9 mouse cellular contexts compared by ENCODE assay signal in the genomic region with DNA sequence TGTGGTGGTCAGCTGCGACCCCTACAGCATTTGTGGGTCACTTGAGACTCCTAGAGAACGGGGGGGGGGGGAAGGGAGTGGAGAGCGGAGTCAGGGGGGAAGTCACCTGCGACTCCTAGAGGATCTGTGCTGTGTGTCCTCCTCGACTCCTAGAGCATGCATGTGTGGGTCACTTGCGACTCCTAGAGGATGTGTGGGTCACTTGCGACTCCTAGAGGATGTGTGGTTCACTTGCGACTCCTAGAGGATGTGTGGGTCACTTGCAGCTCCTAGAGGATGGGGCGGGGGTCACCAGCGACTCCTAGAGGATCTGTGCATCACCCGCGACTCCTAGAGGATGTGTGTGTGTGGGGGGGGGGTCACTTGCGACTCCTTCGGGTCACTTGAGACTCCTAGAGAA. TPM values are rescaled to one million over a fixed set of nuclear protein-coding genes. Genes with fewer than 3 reads are reported as not detected.
DNase-seq lines count a peak whose midpoint lies in the region; ATAC-seq and TF ChIP-seq lines count a peak whose summit lies in the region.
"Had no signal": no experiment of that assay in that cellular context is flagged by ENCODE, and none has a peak within 500 bp of the region (broad histone marks: within the 10 kb centered on the region; RNA-seq: fewer than 3 reads in every experiment).

No protein-coding gene starts in this region.

- in situ Hi-C loops in ES-E14 (cut with MboI; ENCODE audit: low sequenced_read_pairs in 2 of 2, unreplicated experiment in 2 of 2), result no loop called here

- H3K9me3 ChIP-seq in ES-E14 (ENCODE audit: control insufficient read depth, insufficient read depth, low read depth, low read length), result no peaks in the 10 kb centered on the region
- H3K9me3 ChIP-seq in heart, embryonic 15.5 days (replicated peaks), result no peaks in the 10 kb centered on the region
- no peaks in the 10 kb centered on the region for H3K9me3 ChIP-seq in liver, embryonic 14.5 days (ENCODE audit: control insufficient read depth, low read length)

- WGBS in heart, embryonic 15.5 days, result 42% methylated on average over 14 of the region's 14 CpGs
- 45% methylated on average over 14 of the region's 14 CpGs for WGBS in liver, embryonic 14.5 days (ENCODE audit: insufficient replicate concordance)

- H3K4me3 ChIP-seq in ES-E14 (ENCODE audit: insufficient read depth in 1 of 2, low read depth in 1 of 2, low read length in 2 of 2, poor library complexity in 1 of 2, severe bottlenecking in 1 of 2), result peak overlapping the region; percentile 36 to 51; a peak in 3 of 4 replicates
- H3K4me3 ChIP-seq in heart, embryonic 15.5 days, result no peak overlapping the region
- no peak overlapping the region for H3K4me3 ChIP-seq in liver, embryonic 14.5 days (ENCODE audit: insufficient read depth in 1 of 2, low read depth in 2 of 2, low read length in 2 of 2)

- ATAC-seq in heart, embryonic 15.5 days (replicated peaks; ENCODE audit: insufficient number of reproducible peaks, insufficient read depth, low FRiP score, low read depth), result 0 out of 2 replicates have a peak, but pooled peaks have one; percentile 18
- ATAC-seq in liver, embryonic 14.5 days (ENCODE audit: insufficient read depth), result peak; percentile 57

- intact Hi-C loops in left cerebral cortex, postnatal 14 days (cut with DNase I), result loop anchor here (10.0 kb wide), 1 partner anchor 407 kb away; no protein-coding TSS in a partner anchor

- H3K27me3 ChIP-seq in heart, embryonic 15.5 days, result no peaks in the 10 kb centered on the region
- no peaks in the 10 kb centered on the region for H3K27me3 ChIP-seq in liver, embryonic 14.5 days (ENCODE audit: control insufficient read depth, insufficient read depth, low read length)

- H3K36me3 ChIP-seq in ES-E14 (ENCODE audit: control insufficient read depth, insufficient read depth, low read length, poor library complexity, severe bottlenecking), result no peaks in the 10 kb centered on the region
- H3K36me3 ChIP-seq in heart, embryonic 15.5 days, result no peaks in the 10 kb centered on the region
- H3K36me3 ChIP-seq in liver, embryonic 14.5 days (replicated peaks; ENCODE audit: control insufficient read depth, insufficient read depth, low read depth), result no peaks in the 10 kb centered on the region

- peaks cover 6 to 10% of the 10 kb centered on the region in 2 experiments for H3K4me1 ChIP-seq in ES-E14 (ENCODE audit: control insufficient read depth in 2 of 2, insufficient read depth in 2 of 2, low read length in 2 of 2, poor library complexity in 1 of 2)
- H3K4me1 ChIP-seq in heart, embryonic 15.5 days (replicated peaks), result no peaks in the 10 kb centered on the region
- peaks cover 0 to 6% of the 10 kb centered on the region in 2 experiments; a peak in 2 of 4 replicates for H3K4me1 ChIP-seq in liver, embryonic 14.5 days (replicated peaks; ENCODE audit: control insufficient read depth in 2 of 2, insufficient read depth in 2 of 2, low read length in 1 of 2)

- no peak overlapping the region for H3K4me2 ChIP-seq in heart, embryonic 15.5 days
- no peak overlapping the region for H3K4me2 ChIP-seq in liver, embryonic 14.5 days (ENCODE audit: low read depth)

- H3K9ac ChIP-seq in ES-E14 (ENCODE audit: insufficient read depth, low read depth, low read length, poor library complexity, severe bottlenecking), result 0 out of 2 replicates have a peak overlapping the region, but pooled peaks have one; percentile 10
- H3K9ac ChIP-seq in heart, embryonic 15.5 days, result no peak overlapping the region
- H3K9ac ChIP-seq in liver, embryonic 14.5 days (replicated peaks), result no peak overlapping the region

- TF ChIP-seq EP300 in liver, embryonic 14.5 days (IDR thresholded peaks at IDR 0.05; ENCODE audit: low read depth), result no peak

- peak; percentile 27 to 60 for DNase-seq in left cerebral cortex, postnatal 14 days (ENCODE audit: low spot score in 2 of 2)
- DNase-seq in left cerebral cortex, adult 9 months (ENCODE audit: low spot score in 2 of 2), result no peak
- DNase-seq in ES-E14 (ENCODE audit: low read depth, low spot score), result peak; percentile 63
- DNase-seq in c-Kit-positive CD71-negative TER-119-negative erythroid progenitor cells, embryonic 14.5 days (ENCODE audit: low read depth), result peak; percentile 49
- peak; percentile 44 to 57 (median 51) for DNase-seq in liver, embryonic 14.5 days (ENCODE audit: low read depth in 3 of 3, low spot score in 3 of 3)
- DNase-seq in retina, postnatal 7 days (ENCODE audit: low read depth, low spot score), result peak; percentile 39
- DNase-seq in frontal cortex, postnatal 36 days (ENCODE audit: low spot score in 2 of 2), result no peak

- peak overlapping the region; percentile 29 for H3K27ac ChIP-seq in ES-E14 (ENCODE audit: insufficient read depth, low read depth, low read length, poor library complexity, severe bottlenecking)
- H3K27ac ChIP-seq in heart, embryonic 15.5 days, result no peak overlapping the region
- no peak overlapping the region for H3K27ac ChIP-seq in liver, embryonic 14.5 days

- peak; percentile 97 for TF ChIP-seq CTCF in liver, embryonic 14.5 days (IDR thresholded peaks at IDR 0.05; ENCODE audit: low read depth)

TF ChIP-seq in ES-E14, 5 proteins besides CTCF, POLR2A, EP300 and RAD21:
- TF ChIP-seq CHD2 (IDR thresholded peaks at IDR 0.05; ENCODE audit: low read depth, low read length), result 0 out of 2 replicates have a peak, but pooled peaks have one; percentile 29
- no peak for TF ChIP-seq MAFK (IDR thresholded peaks at IDR 0.05; ENCODE audit: insufficient read depth, low read depth, low read length)
- TF ChIP-seq ZNF384 (IDR thresholded peaks at IDR 0.05; ENCODE audit: low read depth, low read length), result 0 out of 2 replicates have a peak, but pooled peaks have one; percentile 21
- peak; percentile 74 for TF ChIP-seq HCFC1 (IDR thresholded peaks at IDR 0.05; ENCODE audit: borderline replicate concordance, insufficient read depth, low read length)
- peak; percentile 75 for TF ChIP-seq ZC3H11A (IDR thresholded peaks at IDR 0.05; ENCODE audit: borderline replicate concordance, low read depth, low read length)

RNA-seq across cellular contexts. Expression of gene Stra8, which starts 2.0 kb away (rescaled TPM):
- not detected for total RNA-seq in left cerebral cortex, postnatal 14 days (2021)
- total RNA-seq in ES-E14 (2012; rRNA removed), result 5.1 and 23.8 TPM in 2 replicates
- not detected in 2 replicates for polyA plus RNA-seq in heart, embryonic 15.5 days (2015; fragmentation: Nextera tagmentation; extraction: Ambion mirVana)
- polyA plus RNA-seq in liver, embryonic 14.5 days (2012; rRNA removed), result not detected in 2 replicates
- polyA plus RNA-seq in liver, embryonic 14.5 days (2014; fragmentation: Nextera tagmentation; extraction: Ambion mirVana), result not detected in 2 replicates
- total RNA-seq: gastrocnemius, postnatal 36 days had no signal

RNA-seq across cellular contexts. Expression of gene Wdr91, which starts 11.3 kb away (rescaled TPM):
- 10 to 100 TPM; 30.6 to 31.2 TPM for total RNA-seq in left cerebral cortex, postnatal 14 days (2021)
- 20.4 and 22.6 TPM in 2 replicates for total RNA-seq in ES-E14 (2012; rRNA removed)
- 7.8 and 10.7 TPM in 2 replicates for polyA plus RNA-seq in heart, embryonic 15.5 days (2015; fragmentation: Nextera tagmentation; extraction: Ambion mirVana)
- polyA plus RNA-seq in liver, embryonic 14.5 days (2012; rRNA removed), result 17.4 and 21.5 TPM in 2 replicates
- 9.5 and 9.7 TPM in 2 replicates for polyA plus RNA-seq in liver, embryonic 14.5 days (2014; fragmentation: Nextera tagmentation; extraction: Ambion mirVana)

RNA-seq across cellular contexts. Expression of gene Cyren, which starts 44.1 kb away (rescaled TPM):
- 1 to 10 TPM; 3.3 to 4.4 TPM for total RNA-seq in left cerebral cortex, postnatal 14 days (2021)
- total RNA-seq in ES-E14 (2012; rRNA removed), result 2.9 and 4.3 TPM in 2 replicates
- polyA plus RNA-seq in heart, embryonic 15.5 days (2015; fragmentation: Nextera tagmentation; extraction: Ambion mirVana), result 7.6 and 9.6 TPM in 2 replicates
- 5.4 and 7.2 TPM in 2 replicates for polyA plus RNA-seq in liver, embryonic 14.5 days (2012; rRNA removed)
- 4.2 and 6.3 TPM in 2 replicates for polyA plus RNA-seq in liver, embryonic 14.5 days (2014; fragmentation: Nextera tagmentation; extraction: Ambion mirVana)

RNA-seq across cellular contexts. Expression of gene Tmem140, which starts 59.0 kb away (rescaled TPM):
- 1 to 10 TPM; 2.6 to 3.5 TPM for total RNA-seq in left cerebral cortex, postnatal 14 days (2021)
- 0.74 and 1.8 TPM in 2 replicates for total RNA-seq in ES-E14 (2012; rRNA removed)
- polyA plus RNA-seq in heart, embryonic 15.5 days (2015; fragmentation: Nextera tagmentation; extraction: Ambion mirVana), result 1.4 and 2.2 TPM in 2 replicates
- polyA plus RNA-seq in liver, embryonic 14.5 days (2012; rRNA removed), result 1.6 and 1.7 TPM in 2 replicates
- 2.6 and 2.9 TPM in 2 replicates for polyA plus RNA-seq in liver, embryonic 14.5 days (2014; fragmentation: Nextera tagmentation; extraction: Ambion mirVana)

Comparison
In these comparisons a context has a peak if more than half of its experiments do, and no peak if none do; other contexts are left out.
1. DNase-seq: peak in left cerebral cortex, postnatal 14 days (2 of 2), ES-E14 (single experiment), c-Kit-positive CD71-negative TER-119-negative erythroid progenitor cells, embryonic 14.5 days (single experiment), liver, embryonic 14.5 days (3 of 3) and retina, postnatal 7 days (single experiment); none in left cerebral cortex, adult 9 months (0 of 2) and frontal cortex, postnatal 36 days (0 of 2).
2. H3K4me3 ChIP-seq: peak in ES-E14 (2 of 2); none in heart, embryonic 15.5 days (single experiment) and liver, embryonic 14.5 days (0 of 2).